Mouse (Mus musculus): Measurements from ENCODE around the gene Add3. TPM values are rescaled to one million over a fixed set of nuclear protein-coding genes. Genes with fewer than 3 reads are reported as not detected.
A peak's percentile ranks its signal among the peaks of the same experiment; 100 is the strongest.

The Add3 gene
- polyA plus RNA-seq, 1 experiment from 2014 or later: 134 TPM

DNA sequence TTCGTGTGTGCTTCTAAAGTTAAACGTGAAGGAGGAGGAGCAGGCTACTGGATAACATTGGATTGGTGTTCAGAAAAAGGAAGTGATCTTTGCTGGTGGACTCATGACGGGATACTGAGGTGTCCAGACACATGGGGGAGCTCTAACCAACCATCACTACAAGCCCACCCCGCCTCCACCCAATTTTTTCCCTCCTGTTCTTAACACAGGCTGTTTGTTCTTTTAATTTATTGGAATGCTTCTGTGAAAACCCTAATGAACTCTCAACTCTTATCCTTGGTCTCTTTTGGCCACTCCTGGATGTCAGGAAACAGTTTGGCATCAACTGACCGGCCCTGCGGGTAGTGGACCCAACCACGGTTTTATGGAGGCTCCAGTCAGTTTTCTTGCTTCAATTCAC lies 33.3 kb upstream of the Add3 start:
- no peak overlapping the region for H3K27ac ChIP-seq (replicated peaks in 1 of 2; ENCODE audit: control insufficient read depth in 1 of 2, insufficient read depth in 1 of 2, low read depth in 2 of 2, low read length in 2 of 2)
- H3K4me1 ChIP-seq (ENCODE audit: control insufficient read depth in 2 of 2, insufficient read depth in 2 of 2, low read length in 2 of 2): peaks cover 5 to 20% of the 10 kb centered on the region in 2 experiments
- H3K9me3 ChIP-seq (ENCODE audit: control insufficient read depth, low read length): no peaks in the 10 kb centered on the region
- 80% methylated on average over 7 of the region's 7 CpGs for WGBS
- H3K4me3 ChIP-seq (ENCODE audit: control insufficient read depth in 1 of 2, insufficient read depth in 1 of 2, low read depth in 1 of 2, low read length in 2 of 2): no peak overlapping the region
- no peaks in the 10 kb centered on the region for H3K27me3 ChIP-seq (ENCODE audit: control insufficient read depth, insufficient read depth, low read length)
- no peak overlapping the region for H3K4me2 ChIP-seq (ENCODE audit: low read length)
- H3K9ac ChIP-seq (ENCODE audit: low read length): no peak overlapping the region
- ATAC-seq (ENCODE audit: insufficient number of reproducible peaks, insufficient read depth, low FRiP score, low read depth): no peak
- H3K36me3 ChIP-seq (ENCODE audit: control insufficient read depth, insufficient read depth, low read length): no peaks in the 10 kb centered on the region

DNA sequence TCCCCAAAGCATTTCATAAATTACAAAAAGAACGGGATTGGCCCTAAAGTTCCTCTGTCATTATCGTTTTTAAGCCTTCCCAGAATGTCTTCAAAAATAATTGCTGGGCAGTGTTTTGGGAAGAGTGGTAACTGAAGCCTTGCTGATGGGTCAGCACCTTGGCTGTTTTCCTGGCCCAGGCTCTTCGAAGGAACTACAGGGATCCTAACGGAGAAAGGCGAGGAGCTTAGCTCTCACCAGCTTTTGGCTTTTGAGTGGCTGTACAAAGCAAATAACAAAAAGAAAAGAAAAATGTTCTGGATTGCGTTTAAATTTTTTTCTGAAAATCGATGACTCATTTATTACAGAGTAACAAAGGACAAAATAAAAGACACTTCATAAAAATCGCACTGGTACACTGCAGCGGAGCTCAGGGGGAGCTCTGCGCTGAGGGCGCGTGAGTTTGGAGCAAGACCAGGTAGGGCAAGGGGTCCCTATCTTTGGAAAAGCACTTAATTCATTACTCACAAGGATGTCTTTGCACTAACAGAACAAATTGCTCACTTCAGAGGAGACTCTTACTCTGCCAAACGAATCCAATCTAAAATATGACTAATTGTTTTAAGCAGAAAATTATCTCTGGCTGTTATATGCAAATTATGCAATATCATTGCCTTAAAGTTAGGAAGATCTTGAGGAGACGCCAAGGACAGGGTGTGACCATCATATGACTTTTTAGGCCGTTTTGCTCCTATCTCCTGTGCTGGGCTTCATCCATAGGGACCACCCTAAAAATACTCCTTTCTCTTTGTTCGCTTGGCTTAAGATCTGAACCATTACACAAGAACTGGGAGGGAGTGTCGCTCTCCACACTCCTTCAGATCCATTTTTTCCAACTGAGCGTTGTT lies 32.6 kb upstream of the Add3 start:
- H3K4me2 ChIP-seq (ENCODE audit: low read length): no peak overlapping the region
- no peak overlapping the region for H3K4me3 ChIP-seq (ENCODE audit: control insufficient read depth in 1 of 2, insufficient read depth in 1 of 2, low read depth in 1 of 2, low read length in 2 of 2)
- WGBS: 81% methylated on average over 18 of the region's 18 CpGs
- no peaks in the 10 kb centered on the region for H3K9me3 ChIP-seq (ENCODE audit: control insufficient read depth, low read length)
- no peak overlapping the region for H3K9ac ChIP-seq (ENCODE audit: low read length)
- no peaks in the 10 kb centered on the region for H3K36me3 ChIP-seq (ENCODE audit: control insufficient read depth, insufficient read depth, low read length)
- H3K4me1 ChIP-seq (ENCODE audit: control insufficient read depth in 2 of 2, insufficient read depth in 2 of 2, low read length in 2 of 2): peaks cover 5 to 17% of the 10 kb centered on the region in 2 experiments
- no peak overlapping the region for H3K27ac ChIP-seq (replicated peaks in 1 of 2; ENCODE audit: control insufficient read depth in 1 of 2, insufficient read depth in 1 of 2, low read depth in 2 of 2, low read length in 2 of 2)
- ATAC-seq (ENCODE audit: insufficient number of reproducible peaks, insufficient read depth, low FRiP score, low read depth): no peak
- H3K27me3 ChIP-seq (ENCODE audit: control insufficient read depth, insufficient read depth, low read length): no peaks in the 10 kb centered on the region

GRCm38 (mm10) chr19:53111996-53112590 lies 28.1 kb upstream of the Add3 start:
- no peak overlapping the region for H3K4me3 ChIP-seq (ENCODE audit: control insufficient read depth in 1 of 2, insufficient read depth in 1 of 2, low read depth in 1 of 2, low read length in 2 of 2)
- no peak overlapping the region for H3K4me2 ChIP-seq (ENCODE audit: low read length)
- H3K36me3 ChIP-seq (ENCODE audit: control insufficient read depth, insufficient read depth, low read length): no peaks in the 10 kb centered on the region
- no peak overlapping the region for H3K9ac ChIP-seq (ENCODE audit: low read length)
- no peaks in the 10 kb centered on the region for H3K27me3 ChIP-seq (ENCODE audit: control insufficient read depth, insufficient read depth, low read length)
- H3K4me1 ChIP-seq (ENCODE audit: control insufficient read depth in 2 of 2, insufficient read depth in 2 of 2, low read length in 2 of 2): no peaks in the 10 kb centered on the region
- no peak overlapping the region for H3K27ac ChIP-seq (replicated peaks in 1 of 2; ENCODE audit: control insufficient read depth in 1 of 2, insufficient read depth in 1 of 2, low read depth in 2 of 2, low read length in 2 of 2)
- peaks cover 2% of the 10 kb centered on the region; the same call in 1 of the 2 replicates for H3K9me3 ChIP-seq (ENCODE audit: control insufficient read depth, low read length)
- ATAC-seq (ENCODE audit: insufficient number of reproducible peaks, insufficient read depth, low FRiP score, low read depth): no peak
- WGBS: 63% methylated on average over 7 of the region's 7 CpGs

GRCm38 (mm10) chr19:53119255-53119795 lies 20.9 kb upstream of the Add3 start:
- H3K9ac ChIP-seq (ENCODE audit: low read length): no peak overlapping the region
- H3K36me3 ChIP-seq (ENCODE audit: control insufficient read depth, insufficient read depth, low read length): no peaks in the 10 kb centered on the region
- no peak for ATAC-seq (ENCODE audit: insufficient number of reproducible peaks, insufficient read depth, low FRiP score, low read depth)
- H3K27me3 ChIP-seq (ENCODE audit: control insufficient read depth, insufficient read depth, low read length): no peaks in the 10 kb centered on the region
- no peak overlapping the region for H3K27ac ChIP-seq (replicated peaks in 1 of 2; ENCODE audit: control insufficient read depth in 1 of 2, insufficient read depth in 1 of 2, low read depth in 2 of 2, low read length in 2 of 2)
- H3K4me2 ChIP-seq (ENCODE audit: low read length): no peak overlapping the region
- peaks cover 5 to 8% of the 10 kb centered on the region in 2 experiments for H3K4me1 ChIP-seq (ENCODE audit: control insufficient read depth in 2 of 2, insufficient read depth in 2 of 2, low read length in 2 of 2)
- H3K9me3 ChIP-seq (ENCODE audit: control insufficient read depth, low read length): peaks cover 8% of the 10 kb centered on the region
- no peak overlapping the region for H3K4me3 ChIP-seq (ENCODE audit: control insufficient read depth in 1 of 2, insufficient read depth in 1 of 2, low read depth in 1 of 2, low read length in 2 of 2)
- WGBS: 79% methylated on average over 8 of the region's 8 CpGs

DNA sequence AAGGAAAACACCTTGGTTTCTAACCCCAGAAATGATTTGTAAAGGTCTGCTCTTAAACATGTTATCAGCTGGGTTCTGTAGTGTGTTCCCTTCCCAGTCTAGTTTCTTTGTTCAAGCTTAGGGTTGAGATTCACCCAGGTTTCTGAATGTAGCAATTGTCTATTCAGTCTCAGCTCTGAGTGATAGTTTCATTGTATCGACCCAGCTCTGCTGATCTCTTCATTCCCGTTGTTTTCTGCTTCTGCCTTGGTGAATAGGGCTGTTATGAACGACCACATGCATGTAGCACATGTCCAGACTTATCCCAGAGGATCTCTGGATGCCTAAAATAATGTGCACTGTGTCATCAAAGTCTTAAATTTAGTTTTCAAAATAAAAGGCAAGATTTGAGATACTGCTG lies 19.8 kb upstream of the Add3 start:
- H3K4me2 ChIP-seq (ENCODE audit: low read length): no peak overlapping the region
- no peak overlapping the region for H3K27ac ChIP-seq (replicated peaks in 1 of 2; ENCODE audit: control insufficient read depth in 1 of 2, insufficient read depth in 1 of 2, low read depth in 2 of 2, low read length in 2 of 2)
- no peak for ATAC-seq (ENCODE audit: insufficient number of reproducible peaks, insufficient read depth, low FRiP score, low read depth)
- peaks cover 8% of the 10 kb centered on the region for H3K9me3 ChIP-seq (ENCODE audit: control insufficient read depth, low read length)
- no peak overlapping the region for H3K4me3 ChIP-seq (ENCODE audit: control insufficient read depth in 1 of 2, insufficient read depth in 1 of 2, low read depth in 1 of 2, low read length in 2 of 2)
- H3K27me3 ChIP-seq (ENCODE audit: control insufficient read depth, insufficient read depth, low read length): no peaks in the 10 kb centered on the region
- 78% methylated on average over 3 of the region's 3 CpGs for WGBS
- no peaks in the 10 kb centered on the region for H3K36me3 ChIP-seq (ENCODE audit: control insufficient read depth, insufficient read depth, low read length)
- H3K9ac ChIP-seq (ENCODE audit: low read length): no peak overlapping the region
- H3K4me1 ChIP-seq (ENCODE audit: control insufficient read depth in 2 of 2, insufficient read depth in 2 of 2, low read length in 2 of 2): peaks cover 5 to 9% of the 10 kb centered on the region in 2 experiments

DNA sequence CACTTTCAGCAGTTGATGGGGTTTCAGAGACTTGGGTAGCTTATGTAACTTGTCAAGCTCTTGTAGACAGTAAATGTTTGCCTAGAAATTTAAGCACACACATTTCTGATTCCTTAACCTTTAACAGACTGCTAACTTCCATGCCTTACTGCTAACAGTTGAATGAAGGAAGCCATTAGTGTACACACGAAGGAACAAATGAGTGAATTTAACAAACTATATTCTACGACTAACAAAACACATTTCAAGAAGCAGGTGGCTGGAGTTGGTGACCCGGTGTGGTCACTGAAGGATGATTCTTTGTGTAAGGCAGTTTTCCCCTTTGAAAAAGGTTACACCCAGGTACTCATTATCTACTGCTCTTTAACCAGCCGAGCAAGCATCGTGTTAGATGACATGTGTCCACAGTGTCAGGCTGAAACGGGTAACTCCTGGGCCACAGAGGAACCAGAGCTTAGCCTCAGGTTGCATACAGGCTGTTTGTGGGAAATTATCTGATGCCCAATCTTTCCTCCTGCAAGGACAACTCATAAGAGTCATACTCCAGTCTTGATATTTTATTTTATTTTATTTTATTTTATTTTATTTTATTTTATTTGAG lies 17.5 kb upstream of the Add3 start:
- ATAC-seq (ENCODE audit: insufficient number of reproducible peaks, insufficient read depth, low FRiP score, low read depth): no peak
- whole genome bisulfite sequencing: 39% methylated on average over 6 of the region's 6 CpGs
- Histone ChIP-seq H3K4me3 (ENCODE audit: control insufficient read depth in 1 of 2, insufficient read depth in 1 of 2, low read depth in 1 of 2, low read length in 2 of 2) (no peak overlapping the region), H3K27me3 (ENCODE audit: control insufficient read depth, insufficient read depth, low read length) (no peaks in the 10 kb centered on the region), H3K27ac (replicated peaks in 1 of 2; ENCODE audit: control insufficient read depth in 1 of 2, insufficient read depth in 1 of 2, low read depth in 2 of 2, low read length in 2 of 2) (peak overlapping the region in 1 of 2 experiments; percentile 42; a peak in 2 of 4 replicates), H3K36me3 (ENCODE audit: control insufficient read depth, insufficient read depth, low read length) (no peaks in the 10 kb centered on the region), H3K9me3 (ENCODE audit: control insufficient read depth, low read length) (no peaks in the 10 kb centered on the region), H3K4me1 (ENCODE audit: control insufficient read depth in 2 of 2, insufficient read depth in 2 of 2, low read length in 2 of 2) (peaks cover 5 to 17% of the 10 kb centered on the region in 2 experiments), H3K9ac (ENCODE audit: low read length) (no peak overlapping the region), H3K4me2 (ENCODE audit: low read length) (no peak overlapping the region)

GRCm38 (mm10) chr19:53123301-53123700 lies 16.9 kb upstream of the Add3 start:
- no peak for ATAC-seq (ENCODE audit: insufficient number of reproducible peaks, insufficient read depth, low FRiP score, low read depth)
- peak overlapping the region in 1 of 2 experiments; percentile 38; a peak in 2 of 4 replicates for H3K27ac ChIP-seq (replicated peaks in 1 of 2; ENCODE audit: control insufficient read depth in 1 of 2, insufficient read depth in 1 of 2, low read depth in 2 of 2, low read length in 2 of 2)
- no peak overlapping the region for H3K9ac ChIP-seq (ENCODE audit: low read length)
- no peak overlapping the region for H3K4me2 ChIP-seq (ENCODE audit: low read length)
- WGBS: 24% methylated on average over 5 of the region's 5 CpGs
- no peaks in the 10 kb centered on the region for H3K36me3 ChIP-seq (ENCODE audit: control insufficient read depth, insufficient read depth, low read length)
- peaks cover 6 to 22% of the 10 kb centered on the region in 2 experiments for H3K4me1 ChIP-seq (ENCODE audit: control insufficient read depth in 2 of 2, insufficient read depth in 2 of 2, low read length in 2 of 2)
- no peaks in the 10 kb centered on the region for H3K27me3 ChIP-seq (ENCODE audit: control insufficient read depth, insufficient read depth, low read length)
- H3K4me3 ChIP-seq (ENCODE audit: control insufficient read depth in 1 of 2, insufficient read depth in 1 of 2, low read depth in 1 of 2, low read length in 2 of 2): no peak overlapping the region
- H3K9me3 ChIP-seq (ENCODE audit: control insufficient read depth, low read length): no peaks in the 10 kb centered on the region

Measured in heart, embryonic 14.5 days (tissue).